Mouse (Mus musculus): Measurements from ENCODE around the gene Stim1.

The Stim1 gene

DNA sequence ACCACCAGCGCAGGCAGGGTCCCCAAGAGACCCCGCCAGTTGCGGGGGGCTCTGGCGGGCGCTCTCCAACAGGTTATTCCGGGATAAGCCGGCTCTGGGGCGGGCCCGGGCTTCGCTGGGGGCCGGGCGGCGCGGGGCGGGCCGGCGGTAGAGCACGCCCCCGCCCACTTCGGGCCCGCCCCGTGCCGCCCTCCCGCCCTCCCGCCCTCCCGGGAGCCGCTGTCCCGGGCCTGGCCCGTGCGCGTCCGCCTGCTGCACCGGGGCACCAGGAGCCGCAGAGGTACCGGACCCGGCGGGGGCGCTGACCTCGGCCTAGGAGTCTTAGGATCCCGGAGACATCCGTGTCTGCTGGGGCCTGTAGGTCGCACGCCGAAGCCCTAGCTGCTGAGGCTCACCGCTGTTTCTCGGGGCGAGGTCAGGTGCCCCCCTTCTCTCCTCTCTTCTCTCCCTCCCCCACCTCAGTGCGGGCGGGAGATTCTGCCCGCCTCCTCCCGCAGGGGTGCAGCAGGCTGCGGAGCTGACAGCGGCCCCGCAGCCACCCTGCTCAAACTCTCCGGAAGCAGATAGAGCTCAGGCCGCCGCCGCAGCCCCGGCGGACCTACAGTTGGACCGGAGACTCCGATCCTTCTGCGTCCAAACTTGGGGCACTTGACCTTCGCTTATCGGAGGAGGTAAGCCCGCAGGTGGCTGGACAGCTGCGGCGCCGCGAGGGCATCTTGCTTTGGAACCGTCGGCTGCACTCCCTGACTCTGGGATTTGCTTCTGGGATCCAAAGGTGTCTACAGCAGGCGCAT lies at the start of gene Stim1:
Gene Stim1, plus strand, starts transcription at position 206 of the 794 bp plus-strand sequence.
- DNase-seq = peak; percentile 58

GRCm38 (mm10) chr7:102221899-102222298 lies 45.7 kb upstream of the Stim1 start:
- no peak for DNase-seq

DNA sequence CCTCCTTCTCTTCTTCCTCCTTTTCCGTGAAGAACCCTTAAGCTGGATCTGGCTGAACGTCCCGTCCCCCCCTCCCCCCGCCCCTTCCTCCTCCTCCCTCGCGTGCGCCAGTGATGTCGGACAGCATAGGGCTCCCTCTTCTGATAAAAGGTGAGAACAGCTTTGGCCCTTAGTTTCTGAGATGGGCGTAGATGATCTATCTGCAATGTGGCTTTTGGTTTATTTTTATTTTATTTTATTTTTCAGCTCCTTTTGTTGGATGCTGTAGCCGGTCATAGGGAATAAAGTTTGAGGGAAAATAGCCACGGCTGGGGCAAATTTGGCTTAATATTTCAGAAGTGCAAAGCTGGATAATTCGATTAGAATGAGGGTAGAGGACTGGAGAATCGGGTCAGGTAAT lies 45.3 kb upstream of the Stim1 start:
- no peak for DNase-seq

DNA sequence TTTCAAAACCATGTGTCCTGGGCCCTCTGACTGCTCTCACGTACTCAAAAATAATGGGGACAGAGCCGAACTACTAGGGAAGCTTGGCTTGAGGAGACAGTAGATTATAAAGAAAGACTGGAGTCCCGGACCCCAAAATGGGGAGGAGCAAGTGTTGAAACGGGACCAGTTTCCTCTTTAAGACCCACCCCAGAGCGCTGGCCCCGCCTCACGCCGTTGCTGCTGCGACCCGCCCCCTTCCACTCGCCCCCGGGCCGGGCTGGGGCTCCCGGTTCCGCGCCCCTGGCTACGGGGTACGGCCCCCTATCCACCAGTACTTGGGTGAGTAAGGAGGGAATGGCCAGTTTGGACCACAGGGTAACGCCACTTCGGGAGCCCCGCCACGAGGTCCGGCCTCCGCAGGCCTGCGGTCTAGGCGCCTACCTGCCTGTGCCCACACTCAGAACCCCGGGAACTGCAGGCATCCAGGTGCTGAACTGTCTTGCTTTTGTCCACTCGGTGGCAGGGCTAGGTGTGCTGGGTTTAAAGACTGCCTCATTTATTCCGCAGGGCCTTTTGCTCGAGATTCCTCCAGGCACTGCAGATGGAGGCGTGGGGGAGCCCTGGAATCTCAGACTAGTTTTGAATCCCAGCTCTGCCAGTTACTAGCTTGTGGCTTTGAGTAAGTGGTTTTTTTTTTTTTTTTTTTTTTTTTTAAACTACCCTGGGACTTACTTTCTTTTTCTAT lies 44.6 kb upstream of the Stim1 start:
- DNase-seq = peak; percentile 64

DNA sequence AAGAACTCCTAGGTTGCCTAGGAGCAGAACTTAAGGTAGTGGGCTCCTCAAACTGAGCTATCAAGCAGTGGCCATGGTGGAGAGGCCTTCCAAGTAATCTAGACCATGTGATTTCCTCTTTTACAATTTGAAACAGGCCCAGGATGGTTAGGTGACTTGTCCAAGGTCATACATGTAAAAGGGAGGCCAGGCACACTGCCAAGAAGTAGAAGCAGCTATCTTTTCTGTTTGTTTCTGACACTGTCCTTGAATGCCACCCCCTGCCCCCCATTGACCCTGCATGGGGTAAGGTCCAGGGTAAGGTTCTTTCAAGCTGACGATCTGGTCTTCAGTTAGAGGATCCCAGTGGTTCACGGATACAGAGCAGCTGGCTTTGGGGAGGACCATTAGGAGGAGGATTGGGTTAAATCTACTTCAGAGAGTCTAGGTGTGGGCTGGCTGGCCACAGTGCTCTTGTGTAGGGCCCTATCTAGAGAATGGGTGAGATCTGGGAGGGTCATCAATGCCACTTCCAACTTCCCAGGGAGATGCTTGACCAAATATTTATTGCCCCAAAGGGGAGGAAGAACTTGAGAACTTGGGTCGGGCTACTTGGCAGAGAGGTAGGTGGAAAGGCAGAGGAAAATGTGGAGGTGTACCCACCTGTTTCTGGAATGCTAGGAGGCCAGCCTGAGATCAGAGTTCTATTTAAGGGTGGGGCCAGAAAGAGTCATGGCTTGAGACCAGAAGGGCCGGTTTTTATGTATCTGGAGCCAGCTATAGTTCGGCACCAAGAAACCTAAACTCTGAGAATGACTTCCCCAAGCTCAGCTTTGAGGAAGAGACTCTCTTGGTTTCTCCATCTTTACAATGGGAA lies 43.5 kb upstream of the Stim1 start:
- DNase-seq = no peak

GRCm38 (mm10) chr7:102226051-102226450 lies 41.6 kb upstream of the Stim1 start:
- no peak for DNase-seq

DNA sequence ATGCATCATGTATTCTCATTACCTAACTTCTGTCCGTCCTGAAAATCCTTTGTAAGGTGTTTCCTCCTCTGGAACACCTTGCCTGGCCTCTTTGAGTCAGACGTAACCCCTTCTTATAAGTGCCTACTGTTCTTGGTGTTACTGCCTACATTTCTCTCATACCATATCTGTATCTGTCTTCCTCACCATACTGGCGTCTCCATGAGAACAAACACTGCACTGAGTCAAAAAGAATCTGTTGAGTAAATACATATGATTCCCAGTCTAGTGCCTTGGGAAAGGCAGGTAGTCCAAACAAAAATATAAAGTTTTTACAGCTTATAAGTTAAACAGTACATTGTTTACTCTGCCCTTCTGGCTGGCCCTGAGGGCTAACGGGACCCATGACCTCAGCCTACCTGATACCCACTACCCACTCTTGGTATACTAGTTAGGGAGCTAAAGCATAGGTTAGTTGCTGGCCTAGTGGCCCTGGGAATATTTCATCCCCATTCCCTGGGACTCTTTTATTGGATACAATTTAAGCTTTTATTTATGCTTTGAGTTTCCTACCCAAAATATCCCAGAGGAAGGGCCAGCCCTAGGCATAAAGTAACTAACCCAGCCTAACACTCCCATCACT lies 39.4 kb upstream of the Stim1 start:
- no peak for DNase-seq

DNA sequence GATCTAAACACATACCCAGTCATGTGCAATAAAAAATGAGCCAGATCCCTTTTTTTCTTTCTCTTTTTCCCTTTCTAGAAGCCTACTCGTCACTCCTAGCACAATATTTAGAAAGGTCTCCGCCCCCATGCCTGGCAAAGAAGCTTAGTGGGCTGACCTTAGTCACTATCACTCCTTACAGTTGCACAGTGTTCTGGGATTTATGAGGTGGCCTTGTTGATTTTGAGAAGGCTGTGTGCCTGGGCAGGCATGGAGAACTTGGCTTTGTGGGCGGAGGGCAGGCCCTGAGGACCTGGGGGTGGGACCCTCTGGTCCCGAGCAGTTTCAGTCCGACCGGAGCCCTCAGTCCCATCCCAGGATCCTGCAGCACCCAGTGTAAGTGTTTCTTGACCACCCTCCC lies 37.8 kb upstream of the Stim1 start:
- no peak for DNase-seq

GRCm38 (mm10) chr7:102233059-102233458 lies 34.5 kb upstream of the Stim1 start:
- no peak for DNase-seq

DNA sequence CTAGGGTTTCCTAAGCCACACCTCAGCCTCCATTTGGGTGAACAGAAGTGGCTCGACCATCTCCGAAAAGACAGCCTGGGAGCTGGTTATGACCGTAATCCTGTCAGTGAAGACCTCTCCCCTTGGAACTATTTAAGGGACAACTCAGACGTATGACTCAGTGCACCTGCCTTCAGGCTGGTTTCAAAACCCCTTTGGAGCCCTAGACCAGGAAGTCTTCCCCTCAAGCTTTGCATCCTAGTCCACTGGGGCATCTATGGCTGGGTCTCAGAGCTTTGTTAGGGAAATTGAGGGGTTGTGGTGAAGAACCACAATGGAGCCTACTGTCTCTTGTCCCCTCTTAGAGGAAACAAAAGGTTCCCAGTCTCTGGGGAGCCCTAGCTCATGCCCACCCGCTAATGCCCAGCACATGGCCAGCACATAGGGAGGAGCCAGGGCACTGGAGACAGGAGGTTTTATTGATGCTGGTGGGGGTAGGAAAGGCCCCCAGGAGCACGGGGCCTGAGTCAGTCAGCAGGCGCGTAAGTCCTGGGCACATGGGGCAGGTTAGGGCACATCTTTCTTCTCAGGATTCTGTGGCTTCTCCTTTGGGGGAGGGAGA lies 28.8 kb upstream of the Stim1 start:
- peak; percentile 49 for DNase-seq

- no peak for DNase-seq
Measured at GRCm38 (mm10) chr7:102239591-102239990, 28.0 kb upstream of the Stim1 start.

GRCm38 (mm10) chr7:102242371-102242770 lies 25.2 kb upstream of the Stim1 start:
- no peak for DNase-seq

- DNase-seq = no peak
Measured at GRCm38 (mm10) chr7:102242917-102243316, 24.7 kb upstream of the Stim1 start.

GRCm38 (mm10) chr7:102243870-102244269 lies 23.7 kb upstream of the Stim1 start:
- no peak for DNase-seq

GRCm38 (mm10) chr7:102244782-102245535 lies 22.6 kb upstream of the Stim1 start:
- DNase-seq = no peak

GRCm38 (mm10) chr7:102245775-102246174 lies 21.8 kb upstream of the Stim1 start:
- no peak for DNase-seq

- no peak for DNase-seq
Measured at GRCm38 (mm10) chr7:102246265-102246664, 21.3 kb upstream of the Stim1 start.

DNA sequence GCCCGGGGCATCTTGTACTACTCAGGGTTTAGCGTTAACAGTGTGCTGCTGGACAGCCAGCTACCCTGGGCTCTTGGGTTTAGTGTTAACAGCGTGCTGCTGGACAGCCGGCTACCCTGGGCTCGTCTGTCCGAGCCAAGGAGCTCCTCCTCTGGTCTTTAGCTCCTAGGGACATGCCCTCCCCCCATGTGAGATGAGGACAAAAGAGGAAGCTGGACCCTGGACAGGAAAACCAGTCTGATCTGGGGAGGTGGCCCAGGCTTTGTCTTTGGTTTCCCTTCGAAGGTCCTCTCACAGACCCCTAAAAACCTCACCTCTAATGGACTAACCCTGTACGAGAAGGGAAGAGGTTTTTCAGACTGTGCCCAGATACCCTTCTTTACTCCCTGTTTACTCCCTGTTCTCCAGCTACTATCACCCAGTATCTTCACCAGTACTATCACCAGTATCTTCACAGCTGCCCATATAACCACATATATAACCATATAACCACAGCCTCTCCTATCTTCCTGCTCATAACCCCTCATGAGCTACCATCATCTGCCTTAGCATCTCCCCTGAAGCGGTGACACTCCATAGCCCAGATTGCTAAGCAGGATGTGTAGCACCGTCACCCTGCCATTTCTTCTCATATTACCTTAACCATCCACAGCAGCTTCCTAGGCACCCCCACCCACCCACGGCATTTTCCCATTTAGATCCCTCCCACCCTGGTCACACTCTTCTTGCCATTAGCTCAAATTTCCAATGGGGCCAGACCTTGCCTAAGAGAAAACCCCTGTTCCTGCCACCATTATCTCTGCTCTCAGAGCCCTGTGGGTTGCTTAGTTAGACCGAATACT lies 20.4 kb upstream of the Stim1 start:
- DNase-seq = no peak

GRCm38 (mm10) chr7:102248691-102249404 lies 18.8 kb upstream of the Stim1 start:
- no peak for DNase-seq

GRCm38 (mm10) chr7:102249531-102249895 lies 18.1 kb upstream of the Stim1 start:
- DNase-seq = no peak

Data from right cerebral cortex, adult 18-20 months (tissue).